Mouse (Mus musculus) midbrain, embryonic 12.5 days (tissue): ENCODE measurements around the gene Med31. TPM values are rescaled to one million over a fixed set of nuclear protein-coding genes. Genes with fewer than 3 reads are reported as not detected.
A peak's percentile ranks its signal among the peaks of the same experiment; 100 is the strongest.

ENCODE experiments used
- ATAC-seq: fragments of 200-750 bp; cut with Nextera tagmentation; 2 replicates; pipeline ENCODE4 v1.8.0; 2017; ENCODE audit warnings: low read depth, moderate TSS enrichment, moderate library complexity; ENCODE audit not compliant: low FRiP score
- H3K27ac ChIP-seq: fragments of 300-500 bp; sonication (generic); replicated peaks from 2 replicates; pipeline ENCODE4 v1.5.1; 2016; ENCODE audit warnings: mild to moderate bottlenecking
- H3K27me3 ChIP-seq: fragments of 300-500 bp; sonication (generic); 2 replicates; pipeline ENCODE4 v1.6.1; 2016; ENCODE audit warnings: mild to moderate bottlenecking
- H3K36me3 ChIP-seq: fragments of 300-500 bp; sonication (generic); 2 replicates; pipeline ENCODE4 v1.6.1; 2016
- H3K4me1 ChIP-seq: fragments of 300-500 bp; sonication (generic); 2 replicates; pipeline ENCODE4 v1.6.1; 2016
- H3K4me2 ChIP-seq: fragments of 300-500 bp; sonication (generic); replicated peaks from 2 replicates; pipeline ENCODE4 v1.6.1; 2016; ENCODE audit warnings: mild to moderate bottlenecking, moderate library complexity
- H3K4me3 ChIP-seq: fragments of 300-500 bp; sonication (generic); 2 replicates; pipeline ENCODE4 v1.5.1; 2016; ENCODE audit warnings: mild to moderate bottlenecking
- H3K9ac ChIP-seq: fragments of 300-500 bp; sonication (generic); replicated peaks from 2 replicates; pipeline ENCODE4 v1.6.1; 2016; ENCODE audit warnings: mild to moderate bottlenecking, moderate library complexity
- H3K9me3 ChIP-seq: fragments of 300-500 bp; sonication (generic); 2 replicates; pipeline ENCODE4 v1.6.1; 2016; ENCODE audit warnings: mild to moderate bottlenecking
- WGBS: fragments of 180-500 bp; shearing (Covaris S2); methylation state at CpG from one replicate; pipeline ENCODE4 v1.1.7; 2016; 5-methylcytosine and 5-hydroxymethylcytosine counted together
- polyA plus RNA-seq: library from polyadenylated mRNA; unstranded; fragments of >200 nt; fragmentation: Nextera tagmentation; extraction: Ambion mirVana; gene quantifications from 2 replicates; pipeline ENCODE4 v1.2.1, GENCODE M21; 2016

Gene Med31
- 53.7 and 58.6 TPM in 2 replicates for polyA plus RNA-seq

DNA sequence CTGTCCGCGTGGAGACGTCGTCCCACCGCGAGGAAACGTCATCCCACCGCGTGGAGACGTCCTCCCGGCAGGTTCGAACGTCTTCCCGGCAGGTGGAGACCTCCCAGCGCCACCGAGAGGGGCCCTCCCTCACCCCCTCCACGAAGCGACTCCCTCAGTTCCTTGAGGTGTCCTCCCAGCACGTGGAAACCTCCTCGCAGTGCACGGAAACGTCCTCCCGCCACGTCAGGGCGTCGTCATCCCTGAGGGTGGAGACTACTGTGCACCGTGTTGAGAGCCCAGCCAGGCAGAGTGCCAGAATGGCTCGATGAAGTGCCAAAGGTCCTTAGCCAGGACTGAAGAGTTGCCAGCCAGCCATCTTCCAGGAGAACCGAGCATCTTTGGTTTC lies at the start of gene Med31:
TSS of gene Med31 (minus strand) at position 183 of the 388 bp plus-strand sequence.
- H3K27ac ChIP-seq = peak within 1 kb of the TSS; percentile 69
- no peaks in the 10 kb centered on the region for H3K9me3 ChIP-seq
- H3K4me3 ChIP-seq = peak within 1 kb of the TSS; percentile 63
- H3K4me2 ChIP-seq = peak within 1 kb of the TSS; percentile 82
- H3K9ac ChIP-seq = peak within 1 kb of the TSS; percentile 85
- H3K4me1 ChIP-seq = peaks cover 20% of the 10 kb centered on the region
- peak; percentile 81 for ATAC-seq
- 4% methylated on average over 29 of the region's 29 CpGs for WGBS
- peaks cover 19% of the 10 kb centered on the region for H3K36me3 ChIP-seq
- no peaks in the 10 kb centered on the region for H3K27me3 ChIP-seq

DNA sequence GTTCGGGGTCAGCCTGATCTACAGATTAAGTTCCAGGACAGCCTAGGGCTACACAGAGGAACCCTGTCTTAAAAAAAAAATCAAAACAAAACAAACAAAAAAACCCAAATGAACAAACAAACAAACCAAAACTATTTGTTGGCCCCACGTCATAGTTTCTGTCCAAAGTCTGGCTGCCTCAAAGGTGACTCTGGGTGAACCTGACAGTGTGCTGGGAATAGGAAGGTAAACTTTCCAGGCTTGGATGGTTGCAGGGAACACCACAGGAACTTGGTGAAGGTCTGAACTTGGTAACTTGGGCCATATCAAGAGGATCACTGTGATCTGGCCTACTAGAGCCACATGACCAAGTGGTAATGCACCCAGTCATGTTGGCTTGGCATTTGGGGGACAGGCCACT lies 41.0 kb upstream of the Med31 start:
- H3K4me1 ChIP-seq = no peaks in the 10 kb centered on the region
- no peak overlapping the region for H3K4me3 ChIP-seq
- H3K9ac ChIP-seq = no peak overlapping the region
- no peak overlapping the region for H3K27ac ChIP-seq
- H3K36me3 ChIP-seq = no peaks in the 10 kb centered on the region
- no peaks in the 10 kb centered on the region for H3K9me3 ChIP-seq
- no peak for ATAC-seq
- H3K4me2 ChIP-seq = no peak overlapping the region
- 84% methylated on average over 2 of the region's 2 CpGs for WGBS
- no peaks in the 10 kb centered on the region for H3K27me3 ChIP-seq

DNA sequence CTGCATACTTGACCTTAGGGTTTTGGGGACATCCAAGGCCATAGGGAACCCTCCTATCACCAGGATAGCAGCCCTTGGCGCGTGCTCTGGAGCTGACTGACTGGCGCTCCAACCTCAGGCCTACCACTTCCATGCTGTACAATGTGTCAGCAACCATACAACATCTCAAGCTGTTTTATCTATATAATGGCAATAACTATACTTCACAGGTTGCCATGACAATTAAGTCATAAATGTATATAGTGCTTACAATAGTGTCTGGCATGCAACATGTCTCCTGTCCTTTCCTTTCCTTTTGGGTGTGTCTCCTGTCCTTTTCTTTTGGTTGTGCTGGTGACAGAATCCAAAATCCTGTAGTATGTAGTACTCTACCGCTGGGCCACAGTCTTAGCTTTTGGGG lies 40.2 kb upstream of the Med31 start:
- ATAC-seq = no peak
- Histone ChIP-seq H3K36me3 (no peaks in the 10 kb centered on the region), H3K4me1 (no peaks in the 10 kb centered on the region), H3K9ac (no peak overlapping the region), H3K9me3 (no peaks in the 10 kb centered on the region), H3K27ac (no peak overlapping the region), H3K4me2 (no peak overlapping the region), H3K4me3 (no peak overlapping the region), H3K27me3 (no peaks in the 10 kb centered on the region)
- WGBS = 96% methylated on average over 4 of the region's 4 CpGs

DNA sequence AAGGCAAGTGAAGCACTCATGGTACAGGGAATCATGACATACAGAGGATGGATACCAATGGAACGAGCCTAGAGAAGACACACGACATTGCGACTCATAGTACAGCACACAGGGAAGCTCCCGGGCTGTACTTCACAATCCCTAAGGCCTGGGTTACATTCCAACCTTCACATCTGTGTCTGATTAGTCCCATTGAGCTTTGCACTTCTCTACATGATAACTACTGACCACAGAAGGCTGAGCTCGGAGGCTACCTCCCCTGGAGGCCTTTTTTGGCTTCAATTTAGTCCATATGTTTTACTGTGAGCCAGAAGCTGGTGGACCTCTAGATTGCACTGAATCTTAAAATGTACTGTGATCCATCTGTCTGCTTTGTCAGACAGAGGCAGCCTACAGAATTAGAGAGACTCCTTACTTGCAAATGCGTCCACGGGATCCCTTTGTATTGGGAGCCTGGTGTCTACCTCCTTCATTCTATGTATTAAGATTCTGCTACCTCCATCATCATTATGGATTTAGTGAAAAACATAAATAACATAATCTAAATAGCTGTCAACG lies 29.9 kb upstream of the Med31 start:
- no peak for ATAC-seq
- H3K4me3 ChIP-seq = no peak overlapping the region
- 81% methylated on average over 8 of the region's 8 CpGs for WGBS

DNA sequence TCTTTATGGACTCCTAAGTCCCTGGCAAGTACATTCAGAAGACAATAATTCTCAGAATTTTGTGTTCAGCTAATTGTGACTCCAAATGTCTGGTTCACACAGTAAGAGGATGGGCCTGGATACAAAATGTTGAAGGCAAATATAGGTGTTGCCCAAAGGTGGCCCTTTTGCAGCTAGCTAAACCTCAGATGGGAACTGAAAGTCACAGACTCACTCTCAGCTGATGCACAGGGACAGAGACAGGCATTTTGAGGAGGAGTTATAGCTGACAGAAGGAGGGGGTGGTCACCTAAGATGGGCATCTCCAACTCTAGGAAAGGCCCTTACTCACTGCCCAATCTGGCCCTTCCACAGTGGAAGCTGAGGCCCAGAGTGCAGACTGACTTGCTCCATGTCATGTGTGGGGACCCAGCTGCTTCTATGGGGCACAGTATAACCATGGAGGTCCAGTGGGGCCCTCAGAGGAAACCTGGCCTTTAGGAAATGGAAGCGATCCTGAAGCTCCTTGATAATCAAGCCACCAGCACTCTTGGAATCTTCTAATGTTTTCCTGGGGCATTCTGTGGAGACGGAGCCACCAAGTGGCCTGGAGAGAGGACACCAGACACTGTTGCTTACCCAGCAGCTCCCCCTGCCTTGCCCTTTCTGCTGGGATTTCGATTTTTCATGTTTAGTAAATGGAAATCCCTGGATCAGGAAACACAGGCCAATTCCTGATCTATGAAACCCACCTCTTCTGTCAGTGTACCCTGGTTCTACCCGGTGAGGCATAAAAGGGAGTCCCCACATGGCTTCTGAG lies 24.9 kb upstream of the Med31 start:
- Histone ChIP-seq H3K4me2 (no peak overlapping the region), H3K9ac (no peak overlapping the region), H3K4me3 (no peak overlapping the region), H3K27me3 (no peaks in the 10 kb centered on the region), H3K27ac (no peak overlapping the region), H3K36me3 (no peaks in the 10 kb centered on the region), H3K9me3 (no peaks in the 10 kb centered on the region), H3K4me1 (no peaks in the 10 kb centered on the region)
- 74% methylated on average over 4 of the region's 4 CpGs for WGBS
- no peak for ATAC-seq

More for the DNA sequence above, 29.9 kb upstream of the Med31 start:
- Histone ChIP-seq H3K27ac (no peak overlapping the region), H3K36me3 (no peaks in the 10 kb centered on the region), H3K9ac (no peak overlapping the region), H3K4me2 (no peak overlapping the region), H3K4me1 (no peaks in the 10 kb centered on the region), H3K27me3 (no peaks in the 10 kb centered on the region), H3K9me3 (no peaks in the 10 kb centered on the region)

DNA sequence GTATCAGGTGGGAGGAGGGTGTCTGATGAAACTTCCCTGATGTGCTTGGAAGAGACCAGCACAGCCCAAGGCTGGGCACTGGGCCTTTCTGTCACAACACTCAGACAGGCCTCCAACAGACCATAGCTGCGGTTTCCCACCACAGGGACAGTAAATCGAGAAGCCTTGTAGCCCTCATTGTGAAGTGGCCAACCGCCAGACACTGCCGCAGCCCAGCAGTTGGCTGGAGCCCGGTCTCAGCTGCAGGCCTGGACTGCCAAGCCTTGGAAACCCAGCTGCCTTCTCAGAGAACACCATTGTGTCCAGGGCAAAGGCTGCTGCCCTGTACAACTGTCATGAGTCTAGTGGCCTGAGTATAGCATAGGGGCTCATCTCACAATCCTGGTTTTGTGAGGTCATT lies 18.6 kb upstream of the Med31 start:
- Histone ChIP-seq H3K4me2 (no peak overlapping the region), H3K4me3 (no peak overlapping the region), H3K9me3 (no peaks in the 10 kb centered on the region), H3K9ac (no peak overlapping the region), H3K4me1 (no peaks in the 10 kb centered on the region), H3K27me3 (no peaks in the 10 kb centered on the region), H3K27ac (no peak overlapping the region), H3K36me3 (no peaks in the 10 kb centered on the region)
- no peak for ATAC-seq
- WGBS = 73% methylated on average over 5 of the region's 5 CpGs

DNA sequence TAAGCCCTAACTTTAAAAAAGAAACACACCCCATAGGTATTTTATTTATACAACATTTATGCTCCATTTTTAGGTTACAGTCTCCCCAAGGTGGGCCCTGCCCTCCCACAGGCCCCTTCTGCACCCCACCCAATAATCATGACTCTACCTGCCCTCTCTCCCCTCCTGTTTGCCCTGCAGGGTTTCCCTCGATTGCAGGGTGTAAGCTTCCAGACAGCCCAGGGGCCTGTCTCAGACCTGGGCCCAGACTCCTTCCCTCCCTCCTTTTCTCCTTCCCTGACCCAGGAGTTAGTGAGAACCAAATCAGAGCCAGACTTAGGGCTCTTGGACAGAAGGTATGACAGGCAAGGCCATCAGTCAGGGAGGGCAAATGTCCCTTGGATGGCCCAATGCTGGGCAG lies 17.6 kb upstream of the Med31 start:
- no peaks in the 10 kb centered on the region for H3K9me3 ChIP-seq
- no peaks in the 10 kb centered on the region for H3K36me3 ChIP-seq
- no peak overlapping the region for H3K9ac ChIP-seq
- no peaks in the 10 kb centered on the region for H3K4me1 ChIP-seq
- no peak overlapping the region for H3K4me2 ChIP-seq
- H3K27ac ChIP-seq = no peak overlapping the region
- no peak overlapping the region for H3K4me3 ChIP-seq
- 0 out of 2 replicates have a peak, but pooled peaks cover 5% of the 10 kb centered on the region for H3K27me3 ChIP-seq
- WGBS = 43% methylated on average over 1 of the region's 1 CpGs
- ATAC-seq = no peak

DNA sequence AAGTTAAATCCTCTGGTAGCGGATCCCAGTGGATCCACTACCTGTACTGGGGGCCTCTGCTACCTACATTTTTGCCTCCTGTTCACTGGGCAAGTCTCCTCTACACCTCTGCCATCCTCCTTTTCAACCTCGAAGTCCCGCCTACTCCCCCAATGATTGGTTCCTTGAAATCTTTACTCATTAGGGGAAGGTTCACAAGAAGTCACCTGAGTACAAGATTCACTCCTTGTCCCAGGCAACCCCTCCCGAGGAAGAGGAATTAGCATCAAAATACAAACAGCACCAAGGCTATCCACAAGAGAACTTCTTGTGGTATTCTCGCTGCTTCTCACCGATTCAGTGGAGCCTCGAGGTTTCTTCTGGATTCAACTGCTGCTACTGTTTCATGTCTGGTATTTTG lies 16.7 kb upstream of the Med31 start:
- Histone ChIP-seq H3K9ac (no peak overlapping the region), H3K27ac (no peak overlapping the region), H3K9me3 (no peaks in the 10 kb centered on the region), H3K4me3 (no peak overlapping the region), H3K27me3 (0 out of 2 replicates have a peak, but pooled peaks cover 5% of the 10 kb centered on the region), H3K4me1 (no peaks in the 10 kb centered on the region), H3K36me3 (no peaks in the 10 kb centered on the region), H3K4me2 (no peak overlapping the region)
- ATAC-seq = no peak
- WGBS = 86% methylated on average over 7 of the region's 7 CpGs

DNA sequence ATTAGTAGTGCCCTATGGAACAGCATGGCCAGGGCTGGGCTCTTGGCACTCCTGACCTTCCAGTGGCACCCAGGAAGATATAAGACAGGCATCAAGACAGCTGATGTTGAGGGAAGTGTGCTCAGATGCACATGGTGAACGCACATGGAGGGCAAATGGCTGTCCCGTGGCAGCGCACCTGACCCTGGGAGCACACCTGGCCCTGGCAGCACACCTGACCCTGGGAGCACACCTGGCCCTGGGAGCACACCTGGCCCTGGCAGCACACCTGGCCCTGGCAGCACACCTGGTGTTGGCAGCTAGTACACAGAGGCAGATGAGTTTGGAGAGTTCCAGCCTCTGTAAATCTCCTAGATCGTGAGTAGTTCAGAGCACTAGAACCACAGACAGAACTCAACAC lies 13.1 kb upstream of the Med31 start:
- H3K4me1 ChIP-seq = peaks cover 11% of the 10 kb centered on the region; the same call in 1 of the 2 replicates
- 93% methylated on average over 4 of the region's 4 CpGs for WGBS
- ATAC-seq = no peak
- H3K9me3 ChIP-seq = no peaks in the 10 kb centered on the region
- no peaks in the 10 kb centered on the region for H3K36me3 ChIP-seq
- H3K27me3 ChIP-seq = 0 out of 2 replicates have a peak, but pooled peaks cover 5% of the 10 kb centered on the region
- no peak overlapping the region for H3K4me3 ChIP-seq
- no peak overlapping the region for H3K9ac ChIP-seq
- no peak overlapping the region for H3K4me2 ChIP-seq
- H3K27ac ChIP-seq = no peak overlapping the region

DNA sequence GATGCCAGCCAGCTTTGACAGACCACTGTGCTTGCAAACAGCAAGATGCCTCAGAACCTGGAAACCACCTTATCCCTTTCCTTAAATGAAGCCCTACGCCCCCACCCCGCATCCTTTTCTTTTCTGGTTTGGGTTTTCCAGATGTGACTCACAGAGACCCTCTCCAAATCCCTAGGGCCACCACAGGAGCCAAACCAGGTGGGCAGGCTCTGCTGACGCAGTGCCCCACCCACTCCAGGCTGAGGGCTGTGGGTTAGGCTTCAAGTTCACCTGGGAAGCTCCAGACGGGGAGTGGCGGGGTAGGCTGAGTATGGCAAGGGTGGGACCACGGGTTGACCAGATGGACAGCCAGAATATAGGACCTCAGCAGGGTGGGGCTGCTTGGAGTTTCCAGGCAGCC lies 11.5 kb upstream of the Med31 start:
- WGBS = 90% methylated on average over 6 of the region's 6 CpGs
- no peaks in the 10 kb centered on the region for H3K36me3 ChIP-seq
- no peak overlapping the region for H3K4me2 ChIP-seq
- 0 out of 2 replicates have a peak, but pooled peaks cover 5% of the 10 kb centered on the region for H3K27me3 ChIP-seq
- peaks cover 11% of the 10 kb centered on the region; the same call in 1 of the 2 replicates for H3K4me1 ChIP-seq
- no peaks in the 10 kb centered on the region for H3K9me3 ChIP-seq
- H3K9ac ChIP-seq = no peak overlapping the region
- H3K4me3 ChIP-seq = no peak overlapping the region
- no peak overlapping the region for H3K27ac ChIP-seq
- no peak for ATAC-seq

DNA sequence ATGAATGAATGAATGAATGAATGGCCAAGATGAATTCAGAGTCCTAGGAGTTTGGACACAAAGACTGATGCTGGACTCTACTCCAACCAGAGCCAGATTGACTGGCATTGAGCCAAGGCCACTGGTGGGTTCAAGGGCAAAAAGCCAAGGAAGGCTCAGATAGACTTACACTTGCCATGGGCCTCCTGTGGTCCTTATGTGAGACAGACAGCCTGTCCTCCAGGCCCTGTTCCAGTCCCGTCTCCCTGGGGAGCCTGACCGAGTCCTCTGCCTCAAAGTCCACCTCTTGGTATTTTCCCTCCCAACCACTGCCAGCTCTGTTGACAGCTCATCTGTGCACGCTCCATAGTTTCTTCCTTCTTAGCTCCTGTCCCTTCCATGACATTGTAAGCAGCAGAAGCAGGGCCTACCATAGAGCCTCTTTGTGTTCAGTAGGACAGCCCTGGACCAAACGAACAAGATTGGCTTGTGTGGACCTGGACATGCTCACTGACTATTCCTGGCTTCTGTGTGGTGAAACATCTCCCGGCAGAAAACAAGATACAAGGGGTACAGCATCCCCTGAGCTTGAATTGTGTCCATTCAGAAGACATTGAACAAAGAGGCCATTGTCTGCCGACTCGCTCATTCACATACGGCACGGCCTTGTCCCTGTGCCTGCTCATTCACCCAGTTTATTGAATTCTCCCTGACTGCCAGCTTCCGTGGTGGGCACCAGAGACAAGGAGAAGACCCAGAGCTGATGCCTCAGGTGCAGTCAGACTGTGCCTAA lies 10.8 kb upstream of the Med31 start:
- WGBS = 51% methylated on average over 10 of the region's 10 CpGs
- Histone ChIP-seq H3K36me3 (no peaks in the 10 kb centered on the region), H3K9ac (no peak overlapping the region), H3K27me3 (0 out of 2 replicates have a peak, but pooled peaks cover 5% of the 10 kb centered on the region), H3K4me2 (no peak overlapping the region), H3K4me1 (peaks cover 11% of the 10 kb centered on the region; the same call in 1 of the 2 replicates), H3K9me3 (no peaks in the 10 kb centered on the region), H3K4me3 (no peak overlapping the region), H3K27ac (no peak overlapping the region; the same call in 1 of the 2 replicates)
- no peak for ATAC-seq

DNA sequence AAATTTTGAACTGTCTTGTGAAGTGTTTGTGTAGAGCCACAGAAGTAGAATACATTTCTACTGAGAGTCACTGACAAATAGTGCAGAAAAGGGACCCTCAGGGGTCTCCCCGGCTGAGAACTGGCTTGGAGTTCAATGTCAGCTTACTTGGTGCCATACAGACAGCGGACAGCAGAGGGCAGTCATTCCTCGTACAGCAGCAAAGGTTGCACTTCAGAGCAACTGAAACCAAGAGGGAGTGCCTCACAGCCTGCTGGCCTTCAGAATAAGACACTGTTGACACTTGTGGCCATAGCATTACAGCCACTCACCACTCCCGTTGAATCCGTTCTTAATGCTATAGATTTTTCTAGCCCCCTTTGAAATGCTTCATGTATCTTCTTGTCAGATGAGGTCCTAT lies 9.5 kb upstream of the Med31 start:
- H3K4me1 ChIP-seq = peaks cover 11% of the 10 kb centered on the region; the same call in 1 of the 2 replicates
- no peak overlapping the region for H3K4me3 ChIP-seq
- no peak overlapping the region for H3K4me2 ChIP-seq
- H3K27ac ChIP-seq = no peak overlapping the region
- H3K36me3 ChIP-seq = no peaks in the 10 kb centered on the region
- H3K9ac ChIP-seq = no peak overlapping the region
- 16% methylated on average over 5 of the region's 5 CpGs for WGBS
- 0 out of 2 replicates have a peak, but pooled peaks cover 5% of the 10 kb centered on the region for H3K27me3 ChIP-seq
- ATAC-seq = no peak
- no peaks in the 10 kb centered on the region for H3K9me3 ChIP-seq
